Mouse (Mus musculus) lung, embryonic 15.5 days (tissue): Measurements from ENCODE around the gene Mapk1ip1l. TPM values are rescaled to one million over a fixed set of nuclear protein-coding genes. Genes with fewer than 3 reads are reported as not detected.
"Not testable (repeated sequence)": the region's sequence is repeated elsewhere in the genome, so short reads cannot be mapped to it uniquely, and the experiment has no call there.

ENCODE experiments used
- ATAC-seq: fragments of 200-750 bp; cut with Nextera tagmentation; 2 replicates; pipeline ENCODE4 v1.8.0; 2017; ENCODE audit warnings: moderate number of reproducible peaks, borderline replicate concordance; ENCODE audit not compliant: low FRiP score, low TSS enrichment; ENCODE audit errors: extremely low read depth
- H3K27ac ChIP-seq: fragments of 300-500 bp; sonication (generic); 2 replicates; pipeline ENCODE4 v1.5.1; 2015; ENCODE audit warnings: moderate library complexity, mild to moderate bottlenecking, inconsistent platforms
- H3K27me3 ChIP-seq: fragments of 300-500 bp; sonication (generic); 2 replicates; pipeline ENCODE4 v1.6.1; 2015; ENCODE audit warnings: inconsistent platforms
- H3K36me3 ChIP-seq: fragments of 300-500 bp; sonication (generic); 2 replicates; pipeline ENCODE4 v1.6.1; 2015; ENCODE audit warnings: inconsistent platforms
- H3K4me1 ChIP-seq: fragments of 300-500 bp; sonication (generic); 2 replicates; pipeline ENCODE4 v1.6.1; 2015; ENCODE audit warnings: inconsistent platforms
- H3K4me2 ChIP-seq: fragments of 300-500 bp; sonication (generic); 2 replicates; pipeline ENCODE4 v1.6.1; 2015; ENCODE audit warnings: inconsistent platforms, mild to moderate bottlenecking, moderate library complexity
- H3K4me3 ChIP-seq: fragments of 300-500 bp; sonication (generic); 2 replicates; pipeline ENCODE4 v1.5.1; 2015; ENCODE audit warnings: mild to moderate bottlenecking, inconsistent platforms
- H3K9ac ChIP-seq: fragments of 300-500 bp; sonication (generic); 2 replicates; pipeline ENCODE4 v1.6.1; 2015; ENCODE audit warnings: inconsistent platforms
- H3K9me3 ChIP-seq: fragments of 300-500 bp; sonication (generic); 2 replicates; pipeline ENCODE4 v1.6.1; 2016; ENCODE audit warnings: inconsistent platforms
- whole genome bisulfite sequencing: fragments of 180-500 bp; shearing (Covaris S2); methylation state at CpG from one replicate; pipeline ENCODE4 v1.1.7; 2015; 5-methylcytosine and 5-hydroxymethylcytosine counted together
- polyA plus RNA-seq: library from polyadenylated mRNA; unstranded; fragments of >200 nt; fragmentation: Nextera tagmentation; extraction: Ambion mirVana; gene quantifications from 2 replicates; pipeline ENCODE4 v1.2.1, GENCODE M21; 2015

The Mapk1ip1l gene
- polyA plus RNA-seq, 1 experiment from 2014 or later: 67.7 TPM

DNA sequence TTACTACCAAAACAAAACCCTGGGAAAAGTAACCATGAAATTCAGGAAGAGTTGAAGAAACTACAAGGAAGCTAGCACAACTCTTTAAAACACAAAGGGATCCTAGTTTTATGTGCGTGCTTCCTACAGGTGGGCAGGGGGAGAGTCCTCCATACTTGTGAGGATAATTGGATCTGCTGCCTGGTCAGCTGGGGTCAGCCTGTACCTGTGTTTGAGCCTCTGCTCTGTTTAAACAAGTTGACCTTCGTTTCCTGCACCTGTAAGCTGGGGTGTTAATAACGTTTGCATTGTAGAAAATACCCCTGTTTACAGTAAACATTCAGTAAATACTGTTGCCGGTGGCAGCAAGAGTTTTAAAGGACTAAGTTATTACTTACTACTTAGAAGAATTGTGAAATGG is 7.9 kb downstream of the Mapk1ip1l start:
- no peak for ATAC-seq
- Histone ChIP-seq H3K27ac (no peak overlapping the region), H3K9ac (no peak overlapping the region), H3K4me2 (no peak overlapping the region), H3K9me3 (no peaks in the 10 kb centered on the region), H3K27me3 (no peaks in the 10 kb centered on the region), H3K4me3 (no peak overlapping the region), H3K4me1 (no peaks in the 10 kb centered on the region), H3K36me3 (peaks cover 22% of the 10 kb centered on the region)
- WGBS: 67% methylated on average over 4 of the region's 4 CpGs

DNA sequence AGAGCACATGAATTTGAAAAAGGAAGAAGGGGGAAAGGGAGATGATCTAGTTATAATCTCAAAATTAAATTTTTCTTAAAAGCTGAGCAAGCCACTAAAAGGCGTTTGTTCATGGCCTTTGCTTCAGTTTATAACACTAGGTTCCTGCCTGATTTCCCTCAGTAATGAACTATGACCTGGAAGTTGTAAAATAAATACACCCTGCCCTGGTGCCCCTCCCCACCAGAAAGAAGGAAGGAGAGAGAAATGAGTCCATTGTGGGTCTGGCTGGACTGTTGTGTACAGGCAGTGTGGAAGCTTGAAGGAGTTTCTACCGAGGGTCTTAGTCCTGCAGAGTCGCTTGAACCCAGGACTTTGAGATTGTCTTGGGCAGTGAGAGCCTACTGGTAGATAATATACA is 9.6 kb downstream of the Mapk1ip1l start:
- Histone ChIP-seq H3K4me3 (no peak overlapping the region), H3K4me1 (no peaks in the 10 kb centered on the region), H3K27me3 (no peaks in the 10 kb centered on the region), H3K4me2 (no peak overlapping the region), H3K9me3 (no peaks in the 10 kb centered on the region), H3K36me3 (peaks cover 35% of the 10 kb centered on the region), H3K27ac (no peak overlapping the region), H3K9ac (no peak overlapping the region)
- no peak for ATAC-seq
- WGBS: 75% methylated on average over 3 of the region's 3 CpGs

DNA sequence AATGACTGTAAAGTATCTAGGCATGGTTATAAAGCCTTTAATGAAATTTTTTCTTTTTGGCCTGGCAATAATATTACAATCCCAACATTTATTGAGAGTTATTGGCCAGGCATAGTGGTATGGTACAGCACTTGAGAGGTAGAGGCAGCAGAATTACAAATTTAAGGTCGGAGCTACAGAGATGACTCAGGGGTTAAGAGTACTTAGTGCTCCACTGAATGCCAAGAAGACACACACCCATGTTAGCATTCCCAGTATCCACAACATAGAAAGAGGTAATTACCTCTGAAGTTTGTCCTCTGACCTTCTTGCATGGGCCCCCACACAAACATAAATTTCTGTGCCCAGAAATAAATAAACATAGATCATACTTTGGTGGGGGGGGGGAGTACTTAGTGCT is 11.0 kb downstream of the Mapk1ip1l start:
- WGBS: 82% methylated on average over 1 of the region's 1 CpGs
- Histone ChIP-seq H3K4me3 (no peak overlapping the region), H3K9me3 (no peaks in the 10 kb centered on the region), H3K4me2 (no peak overlapping the region), H3K27me3 (no peaks in the 10 kb centered on the region), H3K27ac (no peak overlapping the region), H3K4me1 (no peaks in the 10 kb centered on the region), H3K36me3 (peaks cover 46% of the 10 kb centered on the region), H3K9ac (no peak overlapping the region)
- no peak for ATAC-seq

DNA sequence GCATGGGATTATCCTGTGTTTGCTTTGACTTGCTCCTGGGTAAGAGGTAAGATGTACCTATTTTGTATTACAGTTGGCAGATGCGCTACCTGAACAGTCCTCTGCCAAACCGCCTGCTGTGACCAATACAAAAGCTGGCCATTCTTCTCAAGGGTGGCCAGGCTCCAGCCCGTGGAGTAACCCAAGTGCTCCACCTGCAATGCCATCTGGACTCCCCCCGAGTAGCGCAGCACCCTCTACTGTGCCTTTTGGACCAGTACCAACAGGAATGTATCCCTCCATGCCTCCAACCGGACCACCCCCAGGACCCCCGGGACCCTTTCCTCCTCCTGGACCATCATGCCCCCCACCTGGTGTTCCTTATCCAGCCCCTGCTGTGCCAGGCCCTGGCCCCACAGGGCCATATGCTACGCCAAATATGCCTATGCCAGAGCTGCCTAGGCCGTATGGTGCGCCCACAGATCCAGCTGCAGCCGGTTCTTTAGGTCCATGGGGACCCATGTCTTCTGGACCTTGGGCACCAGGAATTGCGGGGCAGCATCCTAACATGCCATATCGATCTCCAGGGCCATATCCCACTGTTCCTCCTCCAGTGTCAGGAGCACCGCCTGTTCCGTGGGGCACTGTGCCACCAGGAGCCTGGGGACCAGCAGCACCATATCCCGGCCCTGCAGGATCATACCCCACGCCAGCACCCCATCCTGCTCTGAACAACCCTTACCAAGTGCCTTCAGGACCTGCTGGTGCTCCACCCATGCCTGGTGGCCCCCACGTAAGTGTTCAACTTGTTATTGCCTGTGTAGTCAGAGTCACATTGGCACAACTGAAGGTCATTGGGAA is 12.5 kb downstream of the Mapk1ip1l start:
- no peak overlapping the region for H3K4me2 ChIP-seq
- no peaks in the 10 kb centered on the region for H3K4me1 ChIP-seq
- no peaks in the 10 kb centered on the region for H3K9me3 ChIP-seq
- no peak overlapping the region for H3K27ac ChIP-seq
- H3K4me3 ChIP-seq: no peak overlapping the region
- ATAC-seq: no peak
- 93% methylated on average over 18 of the region's 18 CpGs for WGBS
- peaks cover 59% of the 10 kb centered on the region for H3K36me3 ChIP-seq
- H3K27me3 ChIP-seq: no peaks in the 10 kb centered on the region
- H3K9ac ChIP-seq: no peak overlapping the region

DNA sequence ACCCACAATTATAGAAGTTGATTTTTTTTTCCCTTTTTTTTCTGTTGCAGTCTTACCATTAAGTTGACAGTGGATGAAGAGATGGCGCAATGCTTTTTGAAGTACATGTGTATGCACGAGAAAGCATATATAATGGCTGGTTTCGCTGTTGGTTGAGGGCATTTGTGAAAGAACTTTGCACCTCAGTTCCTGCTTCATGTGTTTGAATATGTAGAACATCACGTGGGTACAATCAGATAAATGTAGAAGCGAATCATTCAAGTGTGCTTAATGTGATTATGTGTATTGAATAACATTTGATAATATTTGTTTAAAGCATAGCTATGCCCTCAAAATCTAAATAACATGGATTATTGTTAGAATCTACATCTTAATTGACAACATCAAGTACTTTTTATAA is 21.3 kb downstream of the Mapk1ip1l start:
- Histone ChIP-seq H3K4me2 (no peak overlapping the region), H3K4me1 (no peaks in the 10 kb centered on the region), H3K27ac (no peak overlapping the region), H3K4me3 (no peak overlapping the region), H3K9me3 (no peaks in the 10 kb centered on the region), H3K36me3 (peaks cover 61% of the 10 kb centered on the region), H3K27me3 (no peaks in the 10 kb centered on the region), H3K9ac (no peak overlapping the region)
- no peak for ATAC-seq
- 84% methylated on average over 5 of the region's 5 CpGs for WGBS

DNA sequence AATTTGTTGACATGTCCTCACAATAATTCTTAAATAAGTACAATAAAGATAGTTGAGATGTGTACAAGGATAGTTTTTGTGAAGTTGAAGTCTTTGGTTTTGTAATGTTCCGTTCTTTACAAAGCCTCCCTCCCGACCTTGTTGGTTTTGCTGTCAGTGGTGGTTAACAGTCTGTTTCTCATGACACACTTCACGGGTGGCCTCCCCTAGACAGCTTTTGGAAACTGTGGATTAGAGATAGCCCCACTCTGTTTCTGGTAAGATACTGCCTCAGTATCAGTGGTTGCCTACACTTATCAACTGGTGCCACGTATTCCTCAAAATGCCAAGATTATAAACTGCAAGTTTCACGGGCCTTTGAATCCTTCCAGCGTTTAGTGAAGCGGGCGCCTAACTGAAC is 23.5 kb downstream of the Mapk1ip1l start:
- H3K4me2 ChIP-seq, ATAC-seq, H3K9ac ChIP-seq, H3K4me3 ChIP-seq, H3K4me1 ChIP-seq, H3K27me3 ChIP-seq, H3K9me3 ChIP-seq, H3K27ac ChIP-seq: not testable (repeated sequence)
- peaks cover 48% of the 10 kb centered on the region for H3K36me3 ChIP-seq
- 92% methylated on average over 6 of the region's 8 CpGs for WGBS

DNA sequence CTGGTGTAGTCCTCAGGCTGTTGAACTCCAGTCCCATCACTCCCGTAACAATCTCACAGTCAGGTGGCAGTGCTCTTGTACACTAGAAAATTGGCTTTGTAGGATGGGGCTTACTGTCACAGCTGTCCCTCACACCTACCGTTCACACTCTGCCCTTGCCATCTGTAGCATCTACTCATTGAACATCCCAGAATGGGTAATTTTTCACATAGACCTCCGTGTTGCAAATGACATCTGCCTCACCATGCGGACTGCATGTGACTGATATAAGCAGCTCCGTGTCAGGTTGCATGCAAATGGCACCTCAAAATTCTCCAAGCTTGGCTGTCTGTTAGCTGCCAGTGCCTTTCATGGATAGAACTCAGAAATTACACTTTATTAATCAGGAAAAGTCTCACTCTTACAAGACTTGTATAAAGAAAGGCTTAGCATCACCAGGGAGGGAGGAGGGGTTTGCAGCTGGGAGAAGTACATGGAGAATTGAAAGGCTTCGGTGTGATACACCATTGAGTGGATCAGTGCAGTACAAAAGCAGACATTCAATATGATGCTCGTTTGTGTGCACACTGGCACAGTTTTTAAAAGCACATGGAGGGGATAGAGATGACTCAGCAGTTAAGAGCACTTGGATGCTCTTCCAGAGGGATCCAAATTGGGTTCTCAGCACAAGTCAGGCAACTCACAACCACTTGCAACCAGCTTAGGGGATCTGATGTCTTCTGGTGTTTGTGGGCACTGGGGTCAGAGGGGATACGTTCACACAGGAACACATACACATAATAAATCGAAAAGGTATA is 28.1 kb downstream of the Mapk1ip1l start:
- peaks cover 16% of the 10 kb centered on the region; the same call in 1 of the 2 replicates for H3K36me3 ChIP-seq
- WGBS: 76% methylated on average over 9 of the region's 9 CpGs
- H3K27me3 ChIP-seq: no peaks in the 10 kb centered on the region
- no peak overlapping the region for H3K27ac ChIP-seq
- ATAC-seq: no peak
- H3K9me3 ChIP-seq: no peaks in the 10 kb centered on the region
- H3K9ac ChIP-seq: no peak overlapping the region
- H3K4me3 ChIP-seq: no peak overlapping the region
- H3K4me1 ChIP-seq: no peaks in the 10 kb centered on the region
- no peak overlapping the region for H3K4me2 ChIP-seq

DNA sequence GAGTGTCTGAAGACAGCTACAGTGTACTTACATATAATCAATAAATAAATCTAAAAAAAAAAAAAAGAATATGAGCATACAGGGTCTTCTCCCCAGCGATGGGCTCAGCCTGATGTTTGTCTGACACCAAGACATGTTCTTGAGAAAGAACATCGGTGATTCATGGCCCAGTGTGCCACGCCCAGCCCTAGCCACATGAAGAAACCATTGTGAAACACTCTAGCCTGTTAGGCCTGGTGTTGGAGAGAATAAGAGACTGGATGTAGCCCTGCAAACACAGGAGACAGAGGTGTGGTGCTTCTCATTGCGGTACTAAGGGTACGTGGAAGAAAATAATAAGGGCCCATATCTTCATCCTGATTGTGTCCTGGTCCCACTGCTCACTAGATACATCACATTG is 29.3 kb downstream of the Mapk1ip1l start:
- Histone ChIP-seq H3K4me2 (no peak overlapping the region), H3K9ac (no peak overlapping the region), H3K36me3 (peaks cover 14% of the 10 kb centered on the region; the same call in 1 of the 2 replicates), H3K27me3 (no peaks in the 10 kb centered on the region), H3K27ac (no peak overlapping the region), H3K4me3 (no peak overlapping the region), H3K4me1 (no peaks in the 10 kb centered on the region), H3K9me3 (no peaks in the 10 kb centered on the region)
- WGBS: 90% methylated on average over 5 of the region's 5 CpGs
- no peak for ATAC-seq

DNA sequence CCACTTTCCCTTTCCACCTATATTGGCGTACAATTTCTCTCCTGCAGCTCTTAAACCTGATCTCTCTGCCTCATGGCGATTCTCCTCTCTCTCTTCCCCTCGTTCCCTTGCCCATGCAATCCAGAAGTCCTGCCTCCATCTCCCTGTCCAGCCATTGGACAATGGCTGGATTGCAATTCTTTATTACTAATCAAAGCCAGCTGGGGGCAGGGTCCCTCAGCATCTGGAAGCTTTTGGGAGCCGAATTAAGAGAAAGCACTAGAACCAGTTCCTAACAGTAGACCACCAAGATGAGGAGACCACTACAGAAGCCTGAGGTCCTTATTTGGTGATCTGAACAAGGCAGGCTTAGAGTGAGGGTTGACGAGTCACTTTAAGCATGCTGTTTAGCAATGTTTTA is 33.9 kb downstream of the Mapk1ip1l start:
- H3K27ac ChIP-seq: no peak overlapping the region
- no peak for ATAC-seq
- WGBS: 51% methylated on average over 5 of the region's 5 CpGs

DNA sequence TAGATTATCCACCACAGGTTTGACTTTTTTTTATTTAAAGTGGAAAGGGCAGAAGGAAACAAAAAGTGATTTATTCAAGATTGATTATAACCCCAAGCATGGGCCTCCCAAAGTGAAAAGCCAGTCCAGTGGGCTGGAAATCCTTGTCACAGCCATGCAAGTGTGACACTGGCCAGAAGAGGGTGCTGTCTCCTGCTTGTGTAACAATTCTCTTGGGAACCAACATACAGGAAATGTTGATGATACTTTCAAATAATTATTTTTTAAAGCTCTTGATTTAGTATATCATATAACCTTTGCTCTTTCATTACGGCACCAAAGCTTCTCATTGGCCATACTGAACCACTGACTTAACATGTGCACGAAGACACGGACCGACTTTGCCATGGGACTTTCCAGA is 36.8 kb downstream of the Mapk1ip1l start:
- Histone ChIP-seq H3K9me3 (no peaks in the 10 kb centered on the region), H3K36me3 (no peaks in the 10 kb centered on the region), H3K27me3 (no peaks in the 10 kb centered on the region), H3K4me1 (no peaks in the 10 kb centered on the region), H3K9ac (no peak overlapping the region), H3K4me2 (no peak overlapping the region), H3K27ac (no peak overlapping the region), H3K4me3 (no peak overlapping the region)
- no peak for ATAC-seq
- 80% methylated on average over 4 of the region's 4 CpGs for WGBS

More for the DNA sequence above, 33.9 kb downstream of the Mapk1ip1l start:
- Histone ChIP-seq H3K9ac (no peak overlapping the region), H3K36me3 (no peaks in the 10 kb centered on the region), H3K4me1 (no peaks in the 10 kb centered on the region), H3K9me3 (no peaks in the 10 kb centered on the region), H3K4me3 (no peak overlapping the region), H3K4me2 (no peak overlapping the region), H3K27me3 (no peaks in the 10 kb centered on the region)

DNA sequence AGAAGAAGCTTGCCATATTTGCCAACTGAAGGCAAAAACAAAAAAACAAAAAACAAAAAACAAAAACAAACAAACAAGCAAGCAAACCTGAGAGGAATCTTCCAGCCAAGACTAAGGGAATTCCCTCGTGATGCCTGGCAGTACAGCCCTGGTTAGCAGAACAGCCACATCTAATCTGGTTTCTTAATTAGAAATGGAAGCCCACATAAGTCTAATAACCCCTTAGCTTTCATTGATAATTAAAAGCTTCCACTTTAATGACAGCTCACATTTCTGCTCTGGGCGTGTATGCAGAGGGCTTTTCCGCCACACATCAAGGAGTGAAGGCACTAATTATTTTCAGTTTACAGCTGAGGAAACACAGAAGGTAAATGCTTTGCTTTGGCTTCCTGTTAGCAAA is 37.2 kb downstream of the Mapk1ip1l start:
- no peak for ATAC-seq
- Histone ChIP-seq H3K27ac (no peak overlapping the region), H3K4me3 (no peak overlapping the region), H3K9me3 (no peaks in the 10 kb centered on the region), H3K36me3 (no peaks in the 10 kb centered on the region), H3K9ac (no peak overlapping the region), H3K4me2 (no peak overlapping the region), H3K27me3 (no peaks in the 10 kb centered on the region), H3K4me1 (no peaks in the 10 kb centered on the region)
- 72% methylated on average over 3 of the region's 3 CpGs for WGBS

DNA sequence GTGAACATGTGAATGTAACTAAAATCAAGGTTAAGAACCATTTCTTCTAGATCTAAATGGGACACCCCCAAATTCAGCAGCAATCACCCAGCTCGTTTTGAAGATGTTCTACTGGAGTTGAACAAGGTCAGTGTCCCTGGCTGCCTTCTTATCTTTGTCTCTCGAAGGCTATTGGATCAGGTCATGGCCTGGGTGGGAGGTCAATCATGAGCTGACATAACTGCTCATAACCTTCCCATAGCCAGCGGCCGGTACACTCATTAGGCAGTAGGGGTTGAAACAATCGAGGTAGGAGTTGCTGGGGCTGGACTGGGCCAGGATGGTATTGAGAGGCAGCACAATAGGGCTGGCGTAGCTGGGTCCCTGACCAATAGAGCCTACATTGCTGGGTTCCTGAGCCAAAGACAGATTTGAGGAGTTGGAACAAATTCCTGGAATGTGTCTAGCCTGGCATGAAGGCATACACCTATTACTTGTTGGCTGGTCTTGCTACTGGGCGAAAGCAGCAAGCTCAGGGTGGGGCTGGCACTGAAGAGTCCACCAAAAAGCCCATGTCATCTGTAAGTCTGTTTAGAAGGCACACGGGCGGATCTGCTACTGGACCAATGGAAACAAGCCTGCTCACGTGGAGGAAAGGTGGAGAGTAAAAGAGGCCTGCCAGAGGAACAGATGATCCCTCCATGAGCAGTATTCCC is 42.3 kb downstream of the Mapk1ip1l start:
- Histone ChIP-seq H3K27ac (no peak overlapping the region), H3K27me3 (no peaks in the 10 kb centered on the region), H3K9me3 (no peaks in the 10 kb centered on the region), H3K4me1 (no peaks in the 10 kb centered on the region), H3K4me3 (no peak overlapping the region), H3K36me3 (no peaks in the 10 kb centered on the region), H3K4me2 (no peak overlapping the region), H3K9ac (no peak overlapping the region)
- 72% methylated on average over 10 of the region's 10 CpGs for WGBS
- no peak for ATAC-seq
